Mouse (Mus musculus) regulatory T cell (primary cell): Measurements from ENCODE around the gene Hbq1b.

Experiments used
- in situ Hi-C: fragments of 300-600 bp; cut with MboI, MseI; formaldehyde crosslinking; loops from one replicate; pipeline ENCODE4 v1.15.1; 2025; ENCODE audit warnings: high pct_unique_total_duplicates

Gene Hbq1b

GRCm38 (mm10) chr11:32300279-32301267, 13.8 kb downstream of the Hbq1b start:
- in situ Hi-C loops, result loop anchor here (5.0 kb wide), 1 partner anchor 83 kb away; no protein-coding TSS in a partner anchor

DNA sequence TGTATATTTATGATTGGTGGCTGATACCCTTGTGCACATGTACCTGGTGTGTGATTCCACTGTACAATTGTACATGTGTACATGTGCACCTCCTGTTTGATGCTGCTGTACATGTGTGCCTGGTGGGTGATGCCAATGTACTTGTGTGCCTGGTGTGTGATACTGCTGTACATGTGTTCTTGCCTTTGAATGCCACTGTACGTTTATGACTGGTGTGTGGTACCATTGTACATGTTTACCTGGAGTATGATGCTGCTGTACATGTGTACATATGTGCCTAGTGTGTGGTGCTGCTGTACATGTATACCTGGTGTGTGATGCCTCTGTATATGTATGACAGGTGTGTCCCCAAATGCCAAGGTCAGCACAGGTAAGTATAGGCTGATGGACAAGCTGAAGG, 14.7 kb downstream of the Hbq1b start:
- in situ Hi-C loops, result loop anchor here (5.0 kb wide), 1 partner anchor 84 kb away; no protein-coding TSS in a partner anchor

DNA sequence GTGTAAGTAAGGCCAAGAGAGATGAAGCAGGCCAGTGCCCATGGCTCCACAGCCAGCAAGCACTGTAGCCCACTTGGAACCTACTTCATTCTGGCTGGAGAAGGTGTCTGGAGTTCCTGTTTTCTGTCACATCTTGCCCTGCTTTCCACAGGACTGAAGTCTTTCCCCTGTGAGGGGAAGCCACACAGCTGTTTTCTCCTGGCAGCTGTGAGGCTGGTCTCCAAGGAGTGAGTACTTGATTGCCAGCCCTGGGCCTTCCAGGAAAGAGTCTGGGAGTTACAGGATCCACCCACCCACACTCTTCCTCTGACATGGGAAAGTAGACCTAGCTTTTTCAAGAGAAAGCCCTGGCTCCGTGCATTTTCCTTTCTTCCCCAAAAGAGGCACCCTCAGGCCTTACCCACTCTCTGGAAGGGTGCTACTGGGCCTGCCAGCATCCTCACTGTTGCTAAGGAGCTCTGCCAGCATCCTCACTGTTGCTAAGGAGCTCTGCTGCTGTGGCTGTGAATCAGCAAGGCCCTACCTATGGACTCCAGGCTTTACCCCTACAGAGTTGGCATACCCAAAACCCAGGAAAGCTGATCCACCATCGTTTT, 16.2 kb downstream of the Hbq1b start:
- in situ Hi-C loops, result loop anchor here (5.0 kb wide), 1 partner anchor 86 kb away; no protein-coding TSS in a partner anchor

- in situ Hi-C loops, result loop anchor here (5.0 kb wide), 1 partner anchor 86 kb away; no protein-coding TSS in a partner anchor
These were observed 16.7 kb downstream of the Hbq1b start for GRCm38 (mm10) chr11:32303455-32303854.

- in situ Hi-C loops, result no loop called here
These were observed 20.2 kb downstream of the Hbq1b start for GRCm38 (mm10) chr11:32307006-32307405.

GRCm38 (mm10) chr11:32309446-32309845, 22.7 kb downstream of the Hbq1b start:
- in situ Hi-C loops, result no loop called here

GRCm38 (mm10) chr11:32309928-32310327, 23.2 kb downstream of the Hbq1b start:
- in situ Hi-C loops, result no loop called here

DNA sequence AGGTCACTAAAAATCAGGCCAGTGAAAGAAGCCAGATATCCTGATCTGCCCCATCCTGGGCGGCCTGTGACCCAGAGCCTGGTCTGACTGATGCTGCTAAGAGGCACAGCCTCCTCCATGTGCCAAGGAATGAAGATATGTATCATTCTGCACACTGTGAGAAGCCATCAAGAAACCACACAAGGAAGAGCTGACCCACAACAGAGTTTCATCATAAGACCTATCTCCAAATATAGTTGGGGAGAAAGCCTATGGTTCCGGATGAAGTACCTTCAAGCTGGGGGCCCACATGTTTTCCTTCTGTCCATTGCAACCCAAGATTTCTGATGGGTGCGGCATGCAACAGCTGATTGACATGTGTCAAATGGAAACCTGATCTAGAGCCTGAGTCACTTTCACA, 29.2 kb downstream of the Hbq1b start:
- in situ Hi-C loops, result no loop called here

GRCm38 (mm10) chr11:32320507-32321195, 33.9 kb downstream of the Hbq1b start:
- in situ Hi-C loops, result no loop called here

DNA sequence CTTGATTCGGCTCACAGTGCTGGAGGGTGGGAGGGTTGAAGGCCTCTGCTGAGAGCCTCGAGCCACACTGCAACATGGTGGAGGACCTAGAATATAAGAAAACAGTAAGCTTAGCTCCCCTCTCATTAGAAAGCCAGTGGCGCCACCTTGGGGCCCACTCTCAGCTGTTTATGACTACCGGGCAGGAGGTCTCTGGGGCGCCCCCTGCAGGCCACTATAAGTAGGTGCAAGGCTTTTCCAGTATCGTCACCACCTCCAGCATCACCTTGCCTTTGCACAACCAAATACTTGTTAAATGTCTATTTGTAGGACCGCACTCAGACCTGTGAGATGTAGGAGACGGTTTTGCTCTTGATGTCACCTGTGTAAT, 34.4 kb downstream of the Hbq1b start:
- in situ Hi-C loops, result no loop called here

DNA sequence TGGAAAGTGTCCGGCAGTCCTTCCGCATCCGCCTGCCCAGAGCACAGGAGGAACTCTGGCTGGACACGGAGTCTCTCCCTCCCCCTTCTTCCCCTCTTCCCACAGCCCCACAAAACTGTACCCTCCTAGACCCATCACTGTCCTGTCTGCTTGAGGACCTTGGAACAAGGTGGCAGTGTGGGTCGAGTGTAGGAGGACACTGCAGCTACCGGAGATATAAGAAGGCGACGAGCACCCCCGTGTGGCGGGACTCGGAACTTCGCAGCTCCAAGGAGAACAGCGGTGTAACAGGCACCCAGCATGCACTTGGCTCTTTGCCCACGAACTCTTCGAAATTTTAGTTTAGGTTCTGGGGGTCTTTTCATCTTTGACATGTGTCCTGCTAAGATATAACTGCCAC, 37.8 kb downstream of the Hbq1b start:
- in situ Hi-C loops, result no loop called here

DNA sequence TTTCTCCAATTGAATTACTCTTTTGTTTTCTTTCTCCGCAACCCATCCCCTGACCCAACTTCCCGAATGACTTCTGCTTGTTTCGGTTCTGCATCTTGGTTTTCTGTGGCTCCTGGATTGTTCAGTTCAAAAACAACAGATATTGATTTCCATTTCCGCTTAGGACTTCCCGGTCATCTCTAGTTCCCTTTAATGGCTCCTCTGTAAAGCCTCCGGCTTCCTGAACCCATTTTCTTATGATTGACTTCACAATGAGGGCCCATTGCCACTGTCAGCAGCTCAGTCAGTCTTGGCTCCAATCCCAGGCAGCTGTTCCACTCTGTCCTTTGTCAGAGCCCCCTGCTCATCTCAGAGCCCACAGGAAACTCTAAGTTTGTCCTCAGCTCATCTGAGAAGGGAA, 44.3 kb downstream of the Hbq1b start:
- in situ Hi-C loops, result no loop called here

- in situ Hi-C loops, result no loop called here
These were observed 45.1 kb downstream of the Hbq1b start for GRCm38 (mm10) chr11:32331861-32332260.

DNA sequence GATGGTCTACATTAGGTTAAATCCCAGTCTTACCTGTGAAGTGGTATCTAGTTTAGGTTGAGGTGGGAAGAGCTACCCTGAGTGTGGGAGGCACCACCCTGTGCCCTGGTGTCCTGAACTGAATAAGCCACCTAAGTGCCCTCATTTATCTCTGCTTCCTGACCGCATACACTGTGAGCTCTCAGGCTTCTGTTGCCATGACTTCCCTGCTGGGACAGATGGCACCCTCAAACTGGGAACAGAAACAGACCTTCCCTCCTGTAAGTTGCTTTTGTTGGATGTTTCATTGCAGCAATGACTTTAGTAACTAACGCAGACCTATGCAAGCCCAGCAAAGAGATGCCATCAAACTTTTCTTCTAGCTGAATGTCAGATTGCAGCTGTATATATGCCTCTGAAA, 46.5 kb downstream of the Hbq1b start:
- in situ Hi-C loops, result no loop called here

DNA sequence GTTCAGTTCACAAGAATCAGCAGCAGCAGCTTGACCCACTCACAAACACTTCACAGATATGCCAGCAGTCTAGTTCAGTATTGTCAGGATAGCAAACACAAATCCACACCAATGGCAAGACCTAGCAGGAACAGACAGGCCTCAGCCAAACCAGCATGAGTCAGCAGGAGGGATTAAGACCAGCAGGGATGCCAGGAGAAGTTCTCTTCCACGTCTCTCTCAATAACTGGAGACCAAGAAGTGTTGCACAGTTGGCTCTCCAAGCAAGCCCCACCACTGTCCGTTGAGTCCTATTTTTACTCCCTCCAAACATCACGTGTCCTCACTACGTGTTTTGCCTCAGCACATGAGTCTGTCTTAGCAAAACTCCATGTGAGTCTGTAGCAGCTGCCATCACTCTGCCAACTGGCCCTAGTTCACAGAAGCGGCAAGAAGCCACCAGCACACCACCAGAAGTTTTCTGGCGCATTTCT, 49.7 kb downstream of the Hbq1b start:
- in situ Hi-C loops, result no loop called here
